Mouse (Mus musculus): ENCODE results near the gene Utp3. TPM values are rescaled to one million over a fixed set of nuclear protein-coding genes. Genes with fewer than 3 reads are reported as not detected.

Utp3 gene
- 69.9 and 71.0 TPM in 2 replicates for polyA plus RNA-seq (2014; fragmentation: Nextera tagmentation; extraction: Ambion mirVana)

GRCm38 (mm10) chr5:88554086-88554886 is at the start of gene Utp3:
TSS of gene Utp3 (plus strand) at chr5:88554462.
- peak within 1 kb of the TSS; percentile 83 for H3K27ac ChIP-seq (ENCODE audit: low read depth, low read length)
- DNase-seq (ENCODE audit: low spot score): peak; percentile 98
- no peaks in the 10 kb centered on the region for H3K9me3 ChIP-seq (ENCODE audit: control insufficient read depth, low read length)
- WGBS: under 1% methylated on average over 69 of the region's 76 CpGs
- H3K4me3 ChIP-seq (ENCODE audit: low read depth, low read length): peak within 1 kb of the TSS; percentile 85
- H3K9ac ChIP-seq (ENCODE audit: low read length): peak within 1 kb of the TSS; percentile 85
- peaks cover 10% of the 10 kb centered on the region; the same call in 1 of the 2 replicates for H3K4me1 ChIP-seq (ENCODE audit: control insufficient read depth, insufficient read depth, low read length)
- H3K27me3 ChIP-seq (ENCODE audit: control insufficient read depth, insufficient read depth, low read length): no peaks in the 10 kb centered on the region
- peak within 1 kb of the TSS; percentile 63 for H3K4me2 ChIP-seq (ENCODE audit: low read depth)
- H3K36me3 ChIP-seq (ENCODE audit: control insufficient read depth, insufficient read depth, low read length): no peaks in the 10 kb centered on the region
- ATAC-seq (ENCODE audit: insufficient read depth, low FRiP score, low TSS enrichment): peak; percentile 95

- Histone ChIP-seq H3K4me3 (ENCODE audit: low read depth, low read length) (no peak overlapping the region), H3K9ac (ENCODE audit: low read length) (no peak overlapping the region), H3K36me3 (ENCODE audit: control insufficient read depth, insufficient read depth, low read length) (no peaks in the 10 kb centered on the region), H3K27ac (ENCODE audit: low read depth, low read length) (no peak overlapping the region), H3K4me2 (ENCODE audit: low read depth) (no peak overlapping the region), H3K27me3 (ENCODE audit: control insufficient read depth, insufficient read depth, low read length) (no peaks in the 10 kb centered on the region), H3K4me1 (ENCODE audit: control insufficient read depth, insufficient read depth, low read length) (no peaks in the 10 kb centered on the region), H3K9me3 (ENCODE audit: control insufficient read depth, low read length) (no peaks in the 10 kb centered on the region)
- no peak for DNase-seq (ENCODE audit: low spot score)
- ATAC-seq (ENCODE audit: insufficient read depth, low FRiP score, low TSS enrichment): no peak
- 71% methylated on average over 1 of the region's 1 CpGs for WGBS
These were observed 45.7 kb upstream of the Utp3 start for GRCm38 (mm10) chr5:88508555-88508954.

GRCm38 (mm10) chr5:88508990-88509389 is 45.3 kb upstream of the Utp3 start:
- Histone ChIP-seq H3K9ac (ENCODE audit: low read length) (no peak overlapping the region), H3K4me3 (ENCODE audit: low read depth, low read length) (no peak overlapping the region), H3K36me3 (ENCODE audit: control insufficient read depth, insufficient read depth, low read length) (no peaks in the 10 kb centered on the region), H3K9me3 (ENCODE audit: control insufficient read depth, low read length) (no peaks in the 10 kb centered on the region), H3K4me2 (ENCODE audit: low read depth) (no peak overlapping the region), H3K27ac (ENCODE audit: low read depth, low read length) (no peak overlapping the region), H3K27me3 (ENCODE audit: control insufficient read depth, insufficient read depth, low read length) (no peaks in the 10 kb centered on the region), H3K4me1 (ENCODE audit: control insufficient read depth, insufficient read depth, low read length) (no peaks in the 10 kb centered on the region)
- 95% methylated on average over 1 of the region's 1 CpGs for WGBS
- no peak for DNase-seq (ENCODE audit: low spot score)
- ATAC-seq (ENCODE audit: insufficient read depth, low FRiP score, low TSS enrichment): no peak

GRCm38 (mm10) chr5:88519232-88519631 is 35.0 kb upstream of the Utp3 start:
- no peaks in the 10 kb centered on the region for H3K27me3 ChIP-seq (ENCODE audit: control insufficient read depth, insufficient read depth, low read length)
- peak; percentile 14 for DNase-seq (ENCODE audit: low spot score)
- WGBS: 9% methylated on average over 2 of the region's 2 CpGs

GRCm38 (mm10) chr5:88527657-88528056 is 26.6 kb upstream of the Utp3 start, which contains the start of gene Jchain:
TSS of gene Jchain (minus strand) at chr5:88527891.
- Histone ChIP-seq H3K9ac (ENCODE audit: low read length) (no peak within 1 kb of the TSS), H3K4me1 (ENCODE audit: control insufficient read depth, insufficient read depth, low read length) (no peaks in the 10 kb centered on the region), H3K9me3 (ENCODE audit: control insufficient read depth, low read length) (no peaks in the 10 kb centered on the region), H3K36me3 (ENCODE audit: control insufficient read depth, insufficient read depth, low read length) (no peaks in the 10 kb centered on the region), H3K4me2 (ENCODE audit: low read depth) (no peak within 1 kb of the TSS), H3K27me3 (ENCODE audit: control insufficient read depth, insufficient read depth, low read length) (no peaks in the 10 kb centered on the region), H3K27ac (ENCODE audit: low read depth, low read length) (no peak within 1 kb of the TSS), H3K4me3 (ENCODE audit: low read depth, low read length) (no peak within 1 kb of the TSS)
- WGBS: 90% methylated on average over 3 of the region's 3 CpGs
- ATAC-seq (ENCODE audit: insufficient read depth, low FRiP score, low TSS enrichment): no peak
- no peak for DNase-seq (ENCODE audit: low spot score)

More at GRCm38 (mm10) chr5:88519232-88519631, 35.0 kb upstream of the Utp3 start:
- H3K27ac ChIP-seq (ENCODE audit: low read depth, low read length): no peak overlapping the region
- H3K9me3 ChIP-seq (ENCODE audit: control insufficient read depth, low read length): no peaks in the 10 kb centered on the region
- no peaks in the 10 kb centered on the region for H3K4me1 ChIP-seq (ENCODE audit: control insufficient read depth, insufficient read depth, low read length)
- no peak overlapping the region for H3K4me3 ChIP-seq (ENCODE audit: low read depth, low read length)
- no peak; the same call in 1 of the 2 replicates for ATAC-seq (ENCODE audit: insufficient read depth, low FRiP score, low TSS enrichment)
- H3K4me2 ChIP-seq (ENCODE audit: low read depth): no peak overlapping the region
- H3K9ac ChIP-seq (ENCODE audit: low read length): no peak overlapping the region
- no peaks in the 10 kb centered on the region for H3K36me3 ChIP-seq (ENCODE audit: control insufficient read depth, insufficient read depth, low read length)

- DNase-seq (ENCODE audit: low spot score): no peak
- H3K4me2 ChIP-seq (ENCODE audit: low read depth): no peak overlapping the region
- H3K27ac ChIP-seq (ENCODE audit: low read depth, low read length): no peak overlapping the region
- H3K4me3 ChIP-seq (ENCODE audit: low read depth, low read length): no peak overlapping the region
- H3K9me3 ChIP-seq (ENCODE audit: control insufficient read depth, low read length): no peaks in the 10 kb centered on the region
- H3K9ac ChIP-seq (ENCODE audit: low read length): no peak overlapping the region
- H3K27me3 ChIP-seq (ENCODE audit: control insufficient read depth, insufficient read depth, low read length): no peaks in the 10 kb centered on the region
- 60% methylated on average over 1 of the region's 1 CpGs for WGBS
- ATAC-seq (ENCODE audit: insufficient read depth, low FRiP score, low TSS enrichment): no peak
- no peaks in the 10 kb centered on the region for H3K36me3 ChIP-seq (ENCODE audit: control insufficient read depth, insufficient read depth, low read length)
- no peaks in the 10 kb centered on the region for H3K4me1 ChIP-seq (ENCODE audit: control insufficient read depth, insufficient read depth, low read length)
These were observed 23.4 kb upstream of the Utp3 start for GRCm38 (mm10) chr5:88530908-88531307.

- H3K27me3 ChIP-seq (ENCODE audit: control insufficient read depth, insufficient read depth, low read length): no peaks in the 10 kb centered on the region
- H3K4me2 ChIP-seq (ENCODE audit: low read depth): no peak overlapping the region
- no peak overlapping the region for H3K4me3 ChIP-seq (ENCODE audit: low read depth, low read length)
- DNase-seq (ENCODE audit: low spot score): no peak
- no peak overlapping the region for H3K9ac ChIP-seq (ENCODE audit: low read length)
- H3K4me1 ChIP-seq (ENCODE audit: control insufficient read depth, insufficient read depth, low read length): no peaks in the 10 kb centered on the region
- H3K9me3 ChIP-seq (ENCODE audit: control insufficient read depth, low read length): no peaks in the 10 kb centered on the region
- no peak for ATAC-seq (ENCODE audit: insufficient read depth, low FRiP score, low TSS enrichment)
- H3K36me3 ChIP-seq (ENCODE audit: control insufficient read depth, insufficient read depth, low read length): no peaks in the 10 kb centered on the region
- WGBS: 73% methylated on average over 3 of the region's 3 CpGs
- no peak overlapping the region for H3K27ac ChIP-seq (ENCODE audit: low read depth, low read length)
These were observed 19.6 kb upstream of the Utp3 start for GRCm38 (mm10) chr5:88534697-88535096.

GRCm38 (mm10) chr5:88540845-88541244 is 13.4 kb upstream of the Utp3 start:
- Histone ChIP-seq H3K4me2 (ENCODE audit: low read depth) (no peak overlapping the region), H3K4me1 (ENCODE audit: control insufficient read depth, insufficient read depth, low read length) (no peaks in the 10 kb centered on the region), H3K27ac (ENCODE audit: low read depth, low read length) (no peak overlapping the region), H3K27me3 (ENCODE audit: control insufficient read depth, insufficient read depth, low read length) (no peaks in the 10 kb centered on the region), H3K9ac (ENCODE audit: low read length) (no peak overlapping the region), H3K36me3 (ENCODE audit: control insufficient read depth, insufficient read depth, low read length) (no peaks in the 10 kb centered on the region), H3K4me3 (ENCODE audit: low read depth, low read length) (no peak overlapping the region), H3K9me3 (ENCODE audit: control insufficient read depth, low read length) (no peaks in the 10 kb centered on the region)
- DNase-seq (ENCODE audit: low spot score) (no peak), ATAC-seq (ENCODE audit: insufficient read depth, low FRiP score, low TSS enrichment) (no peak)

GRCm38 (mm10) chr5:88542651-88543282 is 11.5 kb upstream of the Utp3 start:
- no peaks in the 10 kb centered on the region for H3K36me3 ChIP-seq (ENCODE audit: control insufficient read depth, insufficient read depth, low read length)
- no peak overlapping the region for H3K27ac ChIP-seq (ENCODE audit: low read depth, low read length)
- no peaks in the 10 kb centered on the region for H3K4me1 ChIP-seq (ENCODE audit: control insufficient read depth, insufficient read depth, low read length)
- WGBS: 67% methylated on average over 5 of the region's 5 CpGs
- ATAC-seq (ENCODE audit: insufficient read depth, low FRiP score, low TSS enrichment): no peak
- H3K9me3 ChIP-seq (ENCODE audit: control insufficient read depth, low read length): no peaks in the 10 kb centered on the region
- H3K27me3 ChIP-seq (ENCODE audit: control insufficient read depth, insufficient read depth, low read length): no peaks in the 10 kb centered on the region
- no peak overlapping the region for H3K9ac ChIP-seq (ENCODE audit: low read length)
- H3K4me3 ChIP-seq (ENCODE audit: low read depth, low read length): no peak overlapping the region
- peak; percentile 19 for DNase-seq (ENCODE audit: low spot score)
- no peak overlapping the region for H3K4me2 ChIP-seq (ENCODE audit: low read depth)
